Mouse (Mus musculus): ENCODE results near the gene Zfp991. TPM values are rescaled to one million over a fixed set of nuclear protein-coding genes. Genes with fewer than 3 reads are reported as not detected.
"Not testable (repeated sequence)": the region's sequence is repeated elsewhere in the genome, so short reads cannot be mapped to it uniquely, and the experiment has no call there.

Gene Zfp991
- polyA plus RNA-seq, 1 experiment = not detected

DNA sequence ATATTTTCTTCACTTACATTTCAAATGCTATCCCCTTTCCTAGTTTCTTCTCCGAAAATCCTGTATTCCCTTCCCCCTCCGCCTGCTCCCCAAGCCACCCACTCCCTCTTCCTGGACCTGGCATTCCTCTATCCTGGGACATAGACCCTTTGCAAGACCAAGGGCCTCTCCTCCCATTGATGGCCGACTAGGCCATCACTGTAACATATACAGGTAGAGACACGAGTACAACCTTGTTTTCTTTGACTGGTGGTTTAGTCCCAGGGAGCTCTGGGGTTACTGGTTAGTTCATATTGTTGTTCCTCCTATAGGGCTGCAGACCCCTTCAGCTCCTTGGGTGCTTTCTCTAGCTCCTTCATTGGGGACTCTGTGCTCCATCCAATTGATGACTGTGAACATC, 9.9 kb downstream of the Zfp991 start:
- not testable (repeated sequence) for H3K27ac ChIP-seq (ENCODE audit: insufficient read depth, low read depth, low read length); H3K4me3 ChIP-seq (ENCODE audit: insufficient read depth, low read depth, low read length); H3K4me1 ChIP-seq (ENCODE audit: control insufficient read depth, insufficient read depth, low read length)
- 79% methylated on average over 4 of the region's 4 CpGs for WGBS

DNA sequence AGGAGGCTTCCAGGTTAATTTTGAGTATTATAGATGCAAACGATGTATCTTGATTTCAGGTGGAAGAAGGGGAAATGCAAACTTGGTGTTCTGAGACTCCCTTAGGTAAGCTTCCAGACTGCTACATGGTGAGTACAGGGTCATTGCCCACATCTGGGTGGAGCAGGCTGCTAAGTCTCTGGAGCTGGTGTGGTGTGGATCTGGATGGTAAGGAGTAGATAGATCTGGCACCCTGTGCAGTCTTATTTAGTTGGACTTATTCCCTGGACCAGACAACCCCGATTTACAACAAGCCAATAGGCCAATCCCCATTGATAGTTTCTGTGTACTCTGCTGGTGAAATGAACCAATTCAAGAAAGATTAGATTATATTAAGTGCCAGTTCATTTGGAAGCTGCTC, 33.4 kb downstream of the Zfp991 start:
- 94% methylated on average over 2 of the region's 2 CpGs for WGBS
- H3K4me1 ChIP-seq (ENCODE audit: control insufficient read depth, insufficient read depth, low read length); H3K4me3 ChIP-seq (ENCODE audit: insufficient read depth, low read depth, low read length): not testable (repeated sequence)

DNA sequence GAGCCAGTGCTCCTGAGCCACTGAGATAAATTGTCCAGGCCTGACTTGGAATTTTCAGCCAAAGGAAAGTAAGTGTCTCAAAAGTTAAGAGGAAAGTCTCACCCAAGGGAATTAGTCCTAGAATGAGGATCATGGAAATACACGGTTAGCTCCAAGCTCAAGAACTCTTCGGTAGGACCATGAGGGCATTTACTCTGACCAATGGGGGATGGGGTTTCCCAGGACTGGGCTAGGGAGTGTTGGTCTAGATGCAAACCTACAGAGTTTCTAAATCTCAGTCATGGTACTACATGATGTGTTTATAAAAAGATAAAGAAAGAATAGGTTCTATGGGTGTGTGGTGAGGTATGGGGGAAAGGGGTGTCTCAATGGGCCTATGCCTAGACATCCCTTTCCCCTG, 38.7 kb downstream of the Zfp991 start:
- not testable (repeated sequence) for H3K4me3 ChIP-seq (ENCODE audit: insufficient read depth, low read depth, low read length); H3K27ac ChIP-seq (ENCODE audit: insufficient read depth, low read depth, low read length); H3K4me1 ChIP-seq (ENCODE audit: control insufficient read depth, insufficient read depth, low read length)
- 97% methylated on average over 2 of the region's 2 CpGs for WGBS

More for the DNA sequence above, 33.4 kb downstream of the Zfp991 start:
- H3K27ac ChIP-seq (ENCODE audit: insufficient read depth, low read depth, low read length) = not testable (repeated sequence)

- not testable (repeated sequence) for H3K27ac ChIP-seq (ENCODE audit: insufficient read depth, low read depth, low read length); H3K4me1 ChIP-seq (ENCODE audit: control insufficient read depth, insufficient read depth, low read length); H3K4me3 ChIP-seq (ENCODE audit: insufficient read depth, low read depth, low read length)
- 85% methylated on average over 1 of the region's 4 CpGs for WGBS
Observed at GRCm38 (mm10) chr4:147171557-147171956, 39.7 kb downstream of the Zfp991 start.

- WGBS = 88% methylated on average over 11 of the region's 12 CpGs
- H3K4me1 ChIP-seq (ENCODE audit: control insufficient read depth, insufficient read depth, low read length); H3K27ac ChIP-seq (ENCODE audit: insufficient read depth, low read depth, low read length); H3K4me3 ChIP-seq (ENCODE audit: insufficient read depth, low read depth, low read length): not testable (repeated sequence)
Observed at GRCm38 (mm10) chr4:147176279-147176880, 44.5 kb downstream of the Zfp991 start.

GRCm38 (mm10) chr4:147181141-147181685, 49.4 kb downstream of the Zfp991 start:
- WGBS = 90% methylated on average over 8 of the region's 8 CpGs
- not testable (repeated sequence) for H3K27ac ChIP-seq (ENCODE audit: insufficient read depth, low read depth, low read length); H3K4me1 ChIP-seq (ENCODE audit: control insufficient read depth, insufficient read depth, low read length); H3K4me3 ChIP-seq (ENCODE audit: insufficient read depth, low read depth, low read length)

DNA sequence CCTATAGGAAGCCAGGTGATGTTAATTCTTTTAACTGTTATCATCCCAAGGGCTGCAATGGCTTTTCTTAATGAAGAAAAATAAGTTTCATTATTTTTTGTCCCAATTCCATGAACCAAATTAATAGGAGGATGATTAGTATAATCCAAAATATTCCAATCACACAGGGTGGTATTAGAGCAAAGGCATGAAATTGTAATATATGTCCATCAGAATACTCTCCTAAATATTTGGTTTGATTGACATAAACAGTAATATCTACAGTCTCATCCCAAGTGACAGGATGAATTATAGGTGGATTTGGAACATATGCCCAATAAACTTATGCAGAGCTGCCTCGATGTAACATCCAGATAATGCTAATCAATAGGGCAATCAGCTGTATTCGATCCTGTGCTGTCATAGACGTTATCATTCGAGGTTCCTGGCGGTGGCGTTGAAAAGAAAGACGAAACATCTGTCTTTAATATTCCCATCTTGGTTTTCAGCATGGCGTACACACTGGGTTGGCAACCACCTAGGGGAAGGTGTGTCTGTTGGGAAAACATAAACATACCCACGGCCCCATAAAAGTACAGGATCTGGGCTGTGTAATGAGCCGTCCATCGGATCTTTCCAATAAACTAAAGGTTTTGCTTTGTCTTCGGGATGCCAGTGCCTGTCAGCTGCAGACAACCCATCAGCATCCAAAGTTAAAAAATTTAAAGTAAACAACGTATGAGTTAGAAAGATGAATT, 50.3 kb downstream of the Zfp991 start:
- WGBS = no CpG with 5 or more reads among the region's 13 CpGs
- not testable (repeated sequence) for H3K27ac ChIP-seq (ENCODE audit: insufficient read depth, low read depth, low read length); H3K4me1 ChIP-seq (ENCODE audit: control insufficient read depth, insufficient read depth, low read length); H3K4me3 ChIP-seq (ENCODE audit: insufficient read depth, low read depth, low read length)

- WGBS = 83% methylated on average over 1 of the region's 1 CpGs
- H3K4me1 ChIP-seq (ENCODE audit: control insufficient read depth, insufficient read depth, low read length); H3K27ac ChIP-seq (ENCODE audit: insufficient read depth, low read depth, low read length); H3K4me3 ChIP-seq (ENCODE audit: insufficient read depth, low read depth, low read length): not testable (repeated sequence)
Observed at GRCm38 (mm10) chr4:147186824-147187223, 55.0 kb downstream of the Zfp991 start.

DNA sequence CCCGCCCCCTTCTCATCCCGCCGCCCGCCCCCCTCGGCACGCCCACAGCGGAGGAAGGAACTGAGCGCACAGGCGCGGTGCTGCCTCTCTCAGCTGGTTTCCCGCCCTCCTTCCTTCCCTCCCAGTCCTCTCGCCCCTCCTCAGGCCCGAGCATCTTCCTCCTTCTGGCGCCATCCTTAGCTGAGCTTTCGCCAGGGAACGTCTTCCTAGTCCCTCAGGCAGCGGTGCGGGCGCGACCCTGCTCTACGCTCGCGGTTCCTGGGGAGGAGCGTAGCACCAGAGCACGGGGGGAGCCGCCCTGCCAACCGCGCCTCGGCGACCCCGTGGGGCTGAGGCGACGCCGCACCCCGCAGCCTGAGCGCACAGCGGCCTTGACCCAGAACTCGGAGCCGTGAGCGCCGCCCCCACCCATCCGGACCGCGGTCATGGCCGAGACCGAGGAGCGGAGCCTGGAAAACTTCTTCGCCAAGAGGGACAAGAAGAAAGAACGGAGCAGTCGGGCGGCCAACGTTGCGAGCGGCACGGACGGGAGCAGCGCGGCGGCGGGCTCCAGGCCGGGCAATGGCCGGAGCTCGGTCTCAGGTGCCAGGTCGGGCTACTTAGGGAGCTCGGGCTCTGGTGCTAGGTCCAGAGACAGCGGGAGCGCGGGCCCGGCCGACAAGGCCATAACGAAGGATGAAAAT, 55.6 kb downstream of the Zfp991 start:
- H3K4me1 ChIP-seq (ENCODE audit: control insufficient read depth, insufficient read depth, low read length); H3K27ac ChIP-seq (ENCODE audit: insufficient read depth, low read depth, low read length); H3K4me3 ChIP-seq (ENCODE audit: insufficient read depth, low read depth, low read length): not testable (repeated sequence)
- 73% methylated on average over 71 of the region's 71 CpGs for WGBS

GRCm38 (mm10) chr4:147195186-147195585, 63.3 kb downstream of the Zfp991 start:
- H3K4me3 ChIP-seq (ENCODE audit: insufficient read depth, low read depth, low read length); H3K4me1 ChIP-seq (ENCODE audit: control insufficient read depth, insufficient read depth, low read length); H3K27ac ChIP-seq (ENCODE audit: insufficient read depth, low read depth, low read length): not testable (repeated sequence)
- 78% methylated on average over 7 of the region's 9 CpGs for WGBS

DNA sequence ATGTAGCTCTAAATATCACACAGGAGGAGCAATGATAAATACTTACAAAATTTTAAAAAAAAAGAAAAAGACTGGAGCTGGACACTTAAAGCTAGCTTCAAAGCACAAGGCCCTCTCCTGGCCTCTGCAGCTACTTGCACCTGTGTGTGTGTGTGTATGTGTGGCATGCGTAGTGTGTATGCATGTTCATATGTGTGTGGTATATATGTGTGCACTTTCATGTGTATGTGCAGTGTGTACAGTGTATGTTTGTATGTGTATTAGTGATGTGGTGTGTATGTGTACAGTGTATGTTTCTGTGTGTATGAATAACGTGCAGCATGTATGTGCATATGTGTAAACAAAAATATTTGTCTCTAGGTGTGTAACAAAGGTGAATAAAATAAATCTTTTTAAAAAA, 65.4 kb downstream of the Zfp991 start:
- not testable (repeated sequence) for H3K4me1 ChIP-seq (ENCODE audit: control insufficient read depth, insufficient read depth, low read length); H3K4me3 ChIP-seq (ENCODE audit: insufficient read depth, low read depth, low read length); H3K27ac ChIP-seq (ENCODE audit: insufficient read depth, low read depth, low read length)
- WGBS = 81% methylated on average over 2 of the region's 2 CpGs

DNA sequence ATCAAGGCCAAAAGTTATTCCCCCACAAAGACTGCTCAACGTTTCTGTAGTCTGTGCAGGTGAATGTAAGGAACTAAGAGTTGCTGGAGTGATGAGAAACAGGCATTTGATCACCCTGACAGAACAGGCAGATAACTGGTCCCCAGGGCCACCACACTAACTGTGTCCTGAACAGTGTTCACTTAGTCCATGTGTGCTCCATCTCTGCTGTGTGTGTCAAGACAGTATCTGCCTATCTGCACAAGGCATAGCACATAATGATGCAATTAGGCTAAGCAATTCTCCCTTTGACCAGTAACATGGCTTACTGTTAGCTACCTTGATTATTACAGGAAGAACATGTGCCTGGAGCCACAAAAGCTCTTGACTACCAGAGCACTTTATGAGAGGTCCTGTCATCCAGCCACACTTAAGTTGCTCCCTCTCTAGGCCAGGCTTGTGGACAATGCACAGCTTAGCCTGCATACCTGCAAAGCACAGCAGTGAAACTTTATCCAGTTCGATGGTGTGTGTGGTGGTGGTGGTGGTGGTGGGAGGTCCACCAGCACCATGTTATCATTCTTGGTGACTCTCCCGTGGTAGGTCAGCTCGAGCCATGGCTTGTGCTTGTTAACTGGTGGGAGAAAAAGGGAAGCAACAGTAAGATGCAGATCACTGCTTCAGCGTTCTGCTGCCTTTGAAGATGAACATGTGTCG, 67.4 kb downstream of the Zfp991 start:
- 81% methylated on average over 6 of the region's 6 CpGs for WGBS

GRCm38 (mm10) chr4:147201920-147202660, 70.3 kb downstream of the Zfp991 start:
- H3K4me3 ChIP-seq (ENCODE audit: insufficient read depth, low read depth, low read length); H3K4me1 ChIP-seq (ENCODE audit: control insufficient read depth, insufficient read depth, low read length); H3K27ac ChIP-seq (ENCODE audit: insufficient read depth, low read depth, low read length): not testable (repeated sequence)
- 89% methylated on average over 15 of the region's 16 CpGs for WGBS

More for the DNA sequence above, 67.4 kb downstream of the Zfp991 start:
- H3K4me3 ChIP-seq (ENCODE audit: insufficient read depth, low read depth, low read length); H3K27ac ChIP-seq (ENCODE audit: insufficient read depth, low read depth, low read length); H3K4me1 ChIP-seq (ENCODE audit: control insufficient read depth, insufficient read depth, low read length): not testable (repeated sequence)

Measured in olfactory bulb, adult 2 months (tissue).